Mouse (Mus musculus): Measurements from ENCODE around the gene Pla2g4a. TPM values are rescaled to one million over a fixed set of nuclear protein-coding genes. Genes with fewer than 3 reads are reported as not detected.

Gene Pla2g4a
- 1 to 10 TPM; 2.5 to 3.5 TPM for total RNA-seq (2021)

DNA sequence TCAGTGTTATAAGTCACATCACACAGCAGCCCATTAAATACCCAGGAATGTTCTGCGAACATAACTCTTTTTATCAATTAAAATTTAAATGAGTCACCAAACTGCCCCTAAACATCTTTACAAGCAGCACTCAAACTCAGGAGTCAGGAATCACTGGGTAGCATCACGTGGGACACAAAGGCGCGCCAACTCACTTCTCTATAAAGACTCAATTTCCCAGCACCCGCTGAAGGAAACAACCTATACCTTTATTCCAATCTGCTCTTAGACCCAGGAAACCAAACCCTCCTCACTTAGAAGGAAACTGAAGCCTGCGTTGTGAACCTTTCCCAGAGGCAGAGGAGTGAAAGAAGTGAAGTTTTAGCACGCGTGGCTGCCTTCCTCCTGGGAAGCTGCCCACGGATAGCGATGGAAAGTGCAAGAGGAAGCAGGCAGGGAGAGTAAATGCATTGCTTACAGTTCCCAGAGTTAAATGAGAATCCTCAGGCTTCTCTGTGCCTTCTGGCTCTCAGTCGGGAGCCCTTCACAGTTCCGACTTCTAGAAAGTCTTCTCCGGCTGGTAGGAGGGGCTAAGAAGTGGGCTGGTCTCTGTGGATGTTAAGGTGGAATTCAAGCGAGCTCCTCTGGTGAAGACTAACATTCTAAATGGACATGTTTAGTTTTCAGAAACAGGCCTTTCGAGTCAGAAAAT lies at the start of gene Pla2g4a:
Gene Pla2g4a, minus strand, starts transcription at position 557 of the 691 bp plus-strand sequence.
- intact Hi-C loops (cut with DNase I) = loop anchor here (5.0 kb wide), 1 partner anchor 99 kb away; no protein-coding TSS in a partner anchor
- peak; percentile 24 to 54 for DNase-seq (ENCODE audit: low spot score in 2 of 2)

DNA sequence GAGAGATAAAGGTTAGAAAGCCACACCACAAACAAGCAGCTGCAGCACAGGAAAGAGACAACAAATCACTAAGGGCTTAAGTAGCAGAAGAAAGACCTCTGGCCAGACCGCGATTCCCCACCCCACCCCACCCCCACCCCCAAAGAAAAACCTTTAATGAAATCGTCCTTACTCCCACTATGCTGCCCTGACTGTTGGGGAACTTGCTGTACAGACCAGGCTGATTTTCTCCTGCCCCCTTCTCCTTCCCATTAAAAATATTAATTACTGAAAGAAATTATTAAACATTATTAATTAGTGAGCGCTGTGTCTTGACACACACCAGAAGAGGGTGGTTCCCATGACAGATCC lies 49.5 kb upstream of the Pla2g4a start:
- intact Hi-C loops (cut with DNase I) = no loop called here
- no peak for DNase-seq (ENCODE audit: low spot score in 2 of 2)

DNA sequence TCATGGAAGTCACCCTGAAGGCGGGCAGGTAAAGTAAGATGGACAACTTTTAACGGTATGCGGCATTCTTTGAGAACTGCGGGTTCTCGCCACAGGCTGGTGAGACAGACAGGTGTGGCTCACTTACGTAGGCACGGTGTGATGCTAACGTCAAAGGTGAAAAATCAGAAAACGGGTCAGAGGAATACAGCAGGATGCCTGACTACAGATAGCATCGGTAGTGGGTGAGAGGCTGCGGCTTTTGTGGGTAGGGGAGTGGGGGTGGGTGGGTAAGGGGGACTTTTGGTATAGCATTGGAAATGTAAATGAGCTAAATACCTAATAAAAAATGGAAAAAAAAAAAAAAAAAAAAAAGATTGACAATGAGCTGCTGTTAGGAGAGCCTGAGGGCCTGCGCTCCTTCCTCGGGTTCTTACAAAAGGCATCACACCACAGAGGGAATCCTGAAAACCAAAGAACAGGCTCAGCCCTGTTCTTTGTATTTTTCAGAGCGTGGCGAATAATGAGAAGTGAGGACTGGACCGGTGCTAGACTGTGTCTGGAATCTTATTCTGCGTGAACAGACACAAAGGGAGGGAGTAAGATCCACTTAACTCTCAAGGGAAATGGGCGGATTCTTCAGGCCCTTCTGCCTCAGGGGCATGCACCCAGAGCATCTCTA lies 49.0 kb upstream of the Pla2g4a start:
- no peak for DNase-seq (ENCODE audit: low spot score in 2 of 2)
- intact Hi-C loops (cut with DNase I) = no loop called here

DNA sequence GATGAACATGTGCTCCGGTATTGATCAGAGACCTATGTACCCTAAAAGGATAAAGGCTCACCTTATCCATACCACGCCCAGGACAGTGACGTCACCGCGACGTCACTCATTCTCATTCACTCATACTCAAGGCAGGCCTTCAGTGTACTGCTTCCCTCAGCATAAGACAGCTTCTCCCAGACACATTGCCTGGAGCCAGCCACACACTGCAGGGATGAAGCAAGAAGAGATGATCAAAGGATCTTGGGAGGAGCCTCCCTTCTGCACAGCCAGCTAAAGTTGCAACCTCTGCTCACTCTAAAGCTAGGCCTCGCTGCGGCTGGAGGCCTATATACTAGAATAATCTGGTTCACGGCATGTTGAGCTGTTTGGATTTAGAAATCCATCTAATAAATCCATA lies 48.0 kb upstream of the Pla2g4a start:
- no peak for DNase-seq (ENCODE audit: low spot score in 2 of 2)
- intact Hi-C loops (cut with DNase I) = no loop called here

DNA sequence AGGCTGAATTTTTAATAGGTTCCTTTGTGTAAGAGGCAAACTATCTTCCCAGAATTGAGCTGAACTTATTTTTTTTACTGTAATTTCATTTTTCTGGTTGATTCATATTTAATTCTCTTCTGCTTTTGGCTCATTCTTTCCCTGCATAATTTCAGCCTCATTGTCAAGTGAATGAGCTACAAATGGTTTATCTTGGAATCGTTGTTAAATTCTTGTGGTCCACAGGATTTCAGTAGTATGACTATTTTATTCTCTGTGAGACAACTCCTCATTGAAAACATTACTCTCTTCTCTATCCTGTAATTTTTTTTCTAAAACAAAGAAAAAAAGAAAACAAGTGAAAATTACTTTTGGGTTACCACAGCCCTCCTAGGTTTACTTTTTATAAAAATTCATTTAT lies 14.5 kb upstream of the Pla2g4a start:
- no peak for DNase-seq (ENCODE audit: low spot score in 2 of 2)
- intact Hi-C loops (cut with DNase I) = no loop called here

DNA sequence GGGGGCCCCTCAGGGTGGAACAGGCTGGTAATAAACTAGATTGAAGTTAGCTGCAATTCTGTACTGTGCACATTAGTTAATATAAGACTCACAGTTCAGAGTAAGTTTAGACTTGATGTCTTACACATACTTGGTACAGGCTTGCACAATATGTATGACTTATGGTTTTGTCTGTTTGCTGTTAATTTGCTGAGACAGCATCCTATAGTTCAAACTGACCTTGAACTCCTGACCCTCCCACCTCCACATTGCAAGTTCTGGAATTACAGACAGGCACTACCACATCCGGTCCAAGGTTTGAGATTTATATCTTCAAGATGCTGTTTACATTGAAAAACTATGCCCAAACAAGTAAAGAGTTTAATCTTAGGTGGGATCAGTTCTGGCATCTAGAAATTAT lies 4.7 kb upstream of the Pla2g4a start:
- intact Hi-C loops (cut with DNase I) = no loop called here
- DNase-seq (ENCODE audit: low spot score in 2 of 2) = no peak

DNA sequence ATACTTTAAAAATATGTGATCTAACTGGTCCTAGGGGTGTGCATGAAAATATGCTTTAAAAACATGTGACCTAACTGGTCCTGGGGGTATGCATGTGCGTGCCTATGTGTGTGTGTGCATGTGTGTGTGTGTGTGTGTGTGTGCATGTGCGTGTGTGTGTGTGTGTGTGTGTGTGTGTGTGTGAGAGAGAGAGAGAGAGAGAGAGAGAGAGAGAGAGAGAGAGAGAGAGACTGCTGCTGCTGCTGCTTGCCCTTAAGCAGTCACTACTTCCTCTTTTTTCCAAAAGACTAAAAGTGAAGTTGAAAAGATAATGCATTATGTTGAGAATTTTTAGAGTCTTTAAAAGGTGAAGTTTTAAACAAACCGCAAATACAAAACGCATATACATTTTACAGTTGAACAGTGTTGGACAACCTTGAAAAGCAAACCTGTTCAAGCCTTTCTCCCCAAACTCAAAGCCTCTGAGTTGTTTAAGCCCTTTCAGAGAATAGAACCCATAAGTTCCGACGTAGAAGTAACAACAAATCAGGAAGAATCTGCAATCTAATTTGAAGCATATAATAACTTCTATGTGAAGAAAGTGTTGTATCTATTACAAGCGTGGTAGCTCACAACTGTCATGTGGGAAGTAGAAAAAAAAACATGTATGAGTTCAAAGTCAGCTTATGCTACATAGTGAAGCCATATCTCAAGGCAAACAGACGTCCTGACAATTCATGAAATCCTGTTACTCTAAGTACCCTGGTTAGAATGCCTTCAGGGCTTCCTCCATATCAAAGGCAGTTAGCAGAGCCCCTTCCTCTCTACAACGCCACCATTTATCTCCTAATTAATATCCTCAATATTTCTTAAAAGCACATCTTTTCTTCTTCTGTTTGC lies 574 bp upstream of the Pla2g4a start:
- intact Hi-C loops (cut with DNase I) = loop anchor here (5.0 kb wide), 1 partner anchor 99 kb away; no protein-coding TSS in a partner anchor

DNA sequence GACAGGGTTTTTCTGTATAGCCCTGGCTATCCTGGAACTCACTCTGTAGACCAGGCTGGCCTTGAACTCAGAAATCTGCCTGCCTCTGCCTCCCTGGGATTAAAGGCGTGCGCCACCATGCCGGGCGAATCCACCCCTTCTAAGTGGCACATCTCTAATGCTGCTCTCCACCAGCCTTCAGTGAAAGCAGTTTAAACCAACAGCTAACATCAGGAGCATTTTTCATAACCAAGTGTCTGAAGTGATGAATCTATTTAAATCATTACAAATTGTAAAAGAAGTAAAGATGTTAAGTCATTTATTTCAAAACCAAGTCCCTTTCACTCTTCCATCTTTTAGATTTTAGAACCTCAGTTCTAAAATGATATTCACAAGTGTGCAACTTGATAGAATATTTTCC lies 839 bp downstream of the Pla2g4a start:
- intact Hi-C loops (cut with DNase I) = loop anchor here (5.0 kb wide), 1 partner anchor 98 kb away; no protein-coding TSS in a partner anchor
- no peak for DNase-seq (ENCODE audit: low spot score in 2 of 2)

More for the DNA sequence above, 574 bp upstream of the Pla2g4a start:
- DNase-seq (ENCODE audit: low spot score in 2 of 2) = no peak

DNA sequence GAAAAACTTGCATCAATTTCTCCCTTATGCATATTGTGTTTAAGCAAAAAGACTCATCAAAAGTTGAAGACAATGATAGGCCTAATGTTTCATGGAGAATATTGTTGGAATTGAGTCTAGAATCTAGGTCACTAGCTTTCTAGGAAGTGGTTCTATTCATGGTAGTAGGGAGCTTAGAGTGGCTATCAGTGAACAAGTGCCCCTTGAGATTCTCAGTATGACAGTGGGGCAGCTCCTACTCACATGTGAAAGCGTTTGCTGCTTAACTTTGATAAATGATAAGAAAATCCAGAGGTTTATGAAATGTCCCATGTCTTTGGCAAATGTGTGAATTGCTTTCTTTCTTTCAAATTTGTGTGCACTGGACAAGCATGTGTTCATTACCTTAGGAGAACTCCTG lies 2.0 kb downstream of the Pla2g4a start:
- no peak for DNase-seq (ENCODE audit: low spot score in 2 of 2)
- intact Hi-C loops (cut with DNase I) = no loop called here

DNA sequence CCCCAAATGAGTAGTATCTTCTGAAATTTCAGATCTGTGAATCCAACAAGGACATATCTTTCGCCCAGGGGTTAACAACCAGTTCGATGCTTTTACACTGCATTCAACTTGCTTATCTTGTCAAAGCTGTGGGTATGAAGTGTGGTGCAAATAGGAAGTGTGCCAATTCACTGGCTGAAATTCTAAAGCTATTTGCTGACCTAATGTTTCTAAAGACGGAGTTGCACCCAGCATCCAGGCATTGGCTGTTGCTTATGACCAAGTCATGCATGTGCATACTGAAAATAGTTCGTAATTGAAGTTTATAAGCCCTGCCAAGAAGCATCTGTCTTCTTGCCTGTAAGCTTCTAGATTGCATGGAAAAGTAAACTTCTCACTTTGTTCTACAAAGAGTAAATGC lies 5.6 kb downstream of the Pla2g4a start:
- intact Hi-C loops (cut with DNase I) = no loop called here
- no peak for DNase-seq (ENCODE audit: low spot score in 2 of 2)

DNA sequence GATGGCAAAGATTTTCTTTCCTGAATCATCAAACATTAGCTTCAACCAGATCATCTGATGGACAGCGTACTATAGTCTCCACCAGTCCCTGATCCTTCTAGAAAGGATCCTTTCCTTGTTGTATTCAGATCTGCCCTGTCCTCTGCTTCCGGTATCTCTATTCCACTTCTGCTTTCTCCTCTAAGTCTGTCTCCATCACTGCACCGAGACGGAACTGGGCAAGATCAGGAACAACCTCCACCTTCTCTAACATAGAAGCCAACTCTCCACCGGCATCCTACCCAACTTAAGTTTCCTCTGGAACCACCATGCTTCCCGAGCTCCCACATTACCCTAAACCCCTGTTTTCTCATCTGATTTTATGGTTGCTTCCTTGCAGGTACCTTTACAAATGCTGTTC lies 7.1 kb downstream of the Pla2g4a start:
- DNase-seq (ENCODE audit: low spot score in 2 of 2) = no peak
- intact Hi-C loops (cut with DNase I) = no loop called here

DNA sequence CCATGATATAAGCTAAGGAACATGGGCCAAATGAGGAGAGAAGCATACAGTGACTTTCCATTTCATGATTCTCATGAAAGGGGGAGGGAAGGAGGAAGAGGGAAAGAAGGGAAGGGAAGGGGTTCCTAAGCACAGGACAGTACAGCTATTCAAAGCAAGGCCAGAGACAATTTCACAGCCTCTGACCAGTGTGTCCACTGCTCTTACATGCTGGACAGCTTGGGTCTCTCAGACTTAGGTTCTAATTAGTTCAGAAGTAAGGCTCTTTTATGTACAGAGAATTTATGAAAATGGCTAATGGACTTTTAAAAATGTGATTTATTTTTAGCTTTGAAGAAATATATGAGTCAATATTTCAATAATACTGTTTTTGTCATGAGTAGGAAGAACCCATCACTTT lies 9.0 kb downstream of the Pla2g4a start:
- DNase-seq (ENCODE audit: low spot score in 2 of 2) = no peak
- intact Hi-C loops (cut with DNase I) = no loop called here

DNA sequence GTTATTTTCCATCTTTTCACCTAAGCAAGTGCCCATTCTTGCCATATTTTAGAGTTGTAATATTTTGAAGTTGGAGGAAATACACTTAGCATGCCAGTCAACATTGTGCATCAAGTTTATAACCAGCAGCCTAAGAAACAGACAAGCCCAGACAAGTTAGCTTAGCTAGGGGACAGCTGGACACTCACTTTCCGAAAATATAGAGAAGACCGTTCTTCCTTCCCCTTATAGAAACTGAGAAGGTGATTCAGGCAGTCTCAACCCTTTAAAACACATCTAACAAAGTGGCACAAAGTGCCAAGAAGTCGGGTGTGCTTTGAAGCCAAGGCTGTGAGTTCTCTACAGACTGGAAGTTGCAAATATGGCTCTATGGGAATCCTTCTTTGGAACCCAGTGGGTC lies 10.4 kb downstream of the Pla2g4a start:
- intact Hi-C loops (cut with DNase I) = no loop called here

DNA sequence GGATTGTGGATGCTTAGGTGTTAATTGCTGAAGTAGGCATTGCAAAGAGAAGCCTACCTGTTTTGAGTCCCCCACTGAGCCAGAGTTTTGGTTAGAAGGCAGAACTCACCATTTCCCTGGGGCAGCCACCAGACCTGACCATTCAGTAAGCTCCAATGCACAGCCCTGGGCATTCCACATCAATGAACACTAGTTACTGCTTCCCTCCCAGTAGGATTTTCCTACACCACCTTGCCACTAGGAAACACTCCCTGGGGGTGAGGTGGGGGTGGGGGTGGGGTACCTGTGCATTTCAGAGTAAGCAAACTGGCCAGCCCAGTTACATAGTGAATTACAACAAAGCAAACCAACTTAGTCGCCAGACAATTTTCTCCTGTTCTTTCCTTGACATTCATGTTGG lies 10.8 kb downstream of the Pla2g4a start:
- DNase-seq (ENCODE audit: low spot score in 2 of 2) = no peak
- intact Hi-C loops (cut with DNase I) = no loop called here

More for the DNA sequence above, 10.4 kb downstream of the Pla2g4a start:
- DNase-seq (ENCODE audit: low spot score in 2 of 2) = no peak

DNA sequence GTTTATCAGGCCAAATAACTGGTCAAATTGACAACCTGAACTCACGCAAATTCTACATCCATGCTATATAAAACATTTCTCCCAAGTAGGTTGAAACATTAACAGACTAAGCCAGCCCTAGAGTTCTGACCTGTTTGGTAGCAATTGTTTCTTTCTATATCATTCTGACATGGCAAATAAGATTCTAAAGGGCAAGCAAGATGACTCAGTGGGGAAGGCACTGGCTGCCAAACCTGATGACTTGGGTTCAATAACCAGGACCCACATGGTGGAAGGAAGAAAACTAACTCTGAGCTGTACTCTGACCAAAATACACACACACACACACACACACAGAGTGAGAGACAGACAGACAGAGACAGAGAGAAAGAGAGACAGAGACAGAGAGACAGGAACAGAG lies 11.8 kb downstream of the Pla2g4a start:
- intact Hi-C loops (cut with DNase I) = no loop called here
- DNase-seq (ENCODE audit: low spot score in 2 of 2) = no peak

DNA sequence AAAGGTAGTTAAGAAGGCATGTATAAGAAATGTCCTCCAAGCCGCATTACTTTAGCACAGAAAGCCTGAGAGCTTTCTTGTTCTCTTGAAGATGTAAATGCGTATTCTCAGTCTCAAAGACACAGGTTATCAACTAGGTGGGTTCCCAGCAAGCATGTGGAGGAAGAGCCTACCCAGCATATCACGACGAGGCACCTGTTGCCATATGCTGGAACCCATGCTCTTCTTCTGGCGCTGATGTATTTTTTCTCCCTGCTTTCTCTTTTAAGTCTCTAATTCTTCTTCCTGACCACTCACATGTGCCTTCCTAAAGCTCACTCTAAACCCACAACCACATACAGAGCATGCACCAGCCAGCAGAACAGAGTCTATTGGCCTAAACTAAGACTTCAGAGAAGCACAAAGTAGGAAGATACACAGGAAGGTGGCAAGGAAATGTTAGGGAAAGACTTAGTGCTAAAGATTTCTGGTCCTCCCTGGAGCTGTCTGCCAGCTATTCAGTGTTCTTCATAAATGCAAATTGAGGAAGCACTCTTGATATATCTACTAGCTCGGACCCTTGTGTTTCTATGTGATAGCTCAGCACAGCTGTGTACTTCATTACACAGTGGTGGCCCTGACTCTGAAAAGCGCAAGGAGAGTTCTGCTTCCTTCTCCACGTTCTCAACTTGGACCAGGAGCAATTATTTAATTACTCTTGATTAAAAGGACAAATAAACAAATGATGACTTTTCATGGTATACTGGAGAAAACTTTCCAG lies 12.8 kb downstream of the Pla2g4a start:
- DNase-seq (ENCODE audit: low spot score in 2 of 2) = no peak
- intact Hi-C loops (cut with DNase I) = no loop called here

DNA sequence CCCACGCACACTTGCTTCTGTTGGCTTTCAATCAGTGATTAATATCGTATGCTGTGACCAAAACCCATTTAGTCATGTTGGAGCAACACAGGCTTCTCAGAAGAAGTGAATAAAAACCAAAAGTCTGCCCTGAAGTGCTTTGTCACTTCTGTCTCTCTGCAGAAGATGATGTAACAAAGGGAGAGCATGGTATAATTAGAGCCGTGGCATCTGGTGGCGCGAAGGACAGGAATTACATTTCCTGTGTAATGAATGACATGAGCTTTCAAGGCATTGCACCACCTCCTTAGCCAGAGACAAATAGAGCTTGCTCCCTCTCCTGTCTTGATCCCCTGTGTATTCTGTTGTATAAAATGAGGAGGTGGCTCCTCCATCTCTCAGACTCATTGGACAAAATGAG lies 14.1 kb downstream of the Pla2g4a start:
- intact Hi-C loops (cut with DNase I) = no loop called here

DNA sequence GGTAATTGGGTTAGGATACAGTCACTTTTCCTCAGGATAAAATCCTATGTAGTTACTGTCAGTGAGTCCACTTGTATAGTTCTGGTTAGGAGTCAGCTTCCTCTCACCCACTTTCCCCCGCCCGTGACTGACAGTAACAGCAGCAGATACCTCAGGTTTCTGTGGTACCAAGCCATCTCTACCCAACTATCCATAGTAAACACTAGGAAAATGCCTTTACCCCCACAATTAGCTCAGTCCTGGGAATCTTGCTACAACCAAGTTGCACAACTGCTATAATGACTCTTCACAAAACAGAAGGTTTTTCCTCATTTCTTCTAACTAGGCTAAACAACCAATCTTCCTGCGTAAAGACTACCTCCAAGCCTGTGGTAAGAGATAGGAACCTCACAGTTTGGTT lies 14.7 kb downstream of the Pla2g4a start:
- no peak for DNase-seq (ENCODE audit: low spot score in 2 of 2)
- intact Hi-C loops (cut with DNase I) = no loop called here

More for the DNA sequence above, 14.1 kb downstream of the Pla2g4a start:
- peak in 1 of 2 experiments; percentile 28 for DNase-seq (ENCODE audit: low spot score in 2 of 2)

DNA sequence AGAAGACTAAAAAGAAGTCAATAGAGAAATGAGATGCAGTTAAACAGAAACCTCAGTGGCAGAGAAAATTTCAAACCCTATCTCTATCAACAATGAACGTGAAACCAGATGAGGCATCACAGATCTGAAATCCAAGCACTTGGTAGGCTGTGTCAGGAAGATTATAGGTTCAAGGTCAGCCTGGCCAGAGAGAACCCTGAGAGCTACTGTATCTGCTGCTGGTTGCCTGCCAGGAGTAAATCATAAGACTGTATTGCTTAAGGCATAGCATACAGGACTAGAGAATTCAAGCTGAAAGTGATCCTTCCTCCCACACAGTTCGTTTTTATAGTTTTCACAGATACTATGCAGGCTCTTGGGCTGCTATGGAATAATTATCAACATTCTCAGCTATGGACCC lies 17.5 kb downstream of the Pla2g4a start:
- DNase-seq (ENCODE audit: low spot score in 2 of 2) = no peak
- intact Hi-C loops (cut with DNase I) = no loop called here

DNA sequence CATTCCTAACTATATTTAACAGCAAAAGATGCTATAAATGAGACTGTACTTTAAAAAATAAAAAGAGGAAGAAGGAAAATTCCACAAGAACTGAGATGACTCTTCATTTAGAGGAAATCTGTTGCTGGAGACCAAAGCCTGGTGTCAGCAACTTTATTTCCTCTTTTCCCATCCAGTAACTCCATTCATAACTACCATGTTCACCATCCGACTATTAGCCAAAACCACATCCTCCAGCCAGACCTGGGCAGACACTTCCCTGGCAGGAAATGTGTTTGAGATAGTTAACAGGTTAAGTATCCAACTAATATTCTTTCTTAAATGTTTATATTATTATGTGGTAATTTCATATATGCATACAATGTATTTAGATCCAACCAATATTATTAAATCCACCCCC lies 20.8 kb downstream of the Pla2g4a start:
- intact Hi-C loops (cut with DNase I) = no loop called here

More for the DNA sequence above, 20.8 kb downstream of the Pla2g4a start:
- DNase-seq (ENCODE audit: low spot score in 2 of 2) = no peak
